Mouse (Mus musculus): Measurements from ENCODE around the gene Hhatl. TPM values are rescaled to one million over a fixed set of nuclear protein-coding genes. Genes with fewer than 3 reads are reported as not detected.

The Hhatl gene
- polyA plus RNA-seq (2012), result not detected in 2 replicates

DNA sequence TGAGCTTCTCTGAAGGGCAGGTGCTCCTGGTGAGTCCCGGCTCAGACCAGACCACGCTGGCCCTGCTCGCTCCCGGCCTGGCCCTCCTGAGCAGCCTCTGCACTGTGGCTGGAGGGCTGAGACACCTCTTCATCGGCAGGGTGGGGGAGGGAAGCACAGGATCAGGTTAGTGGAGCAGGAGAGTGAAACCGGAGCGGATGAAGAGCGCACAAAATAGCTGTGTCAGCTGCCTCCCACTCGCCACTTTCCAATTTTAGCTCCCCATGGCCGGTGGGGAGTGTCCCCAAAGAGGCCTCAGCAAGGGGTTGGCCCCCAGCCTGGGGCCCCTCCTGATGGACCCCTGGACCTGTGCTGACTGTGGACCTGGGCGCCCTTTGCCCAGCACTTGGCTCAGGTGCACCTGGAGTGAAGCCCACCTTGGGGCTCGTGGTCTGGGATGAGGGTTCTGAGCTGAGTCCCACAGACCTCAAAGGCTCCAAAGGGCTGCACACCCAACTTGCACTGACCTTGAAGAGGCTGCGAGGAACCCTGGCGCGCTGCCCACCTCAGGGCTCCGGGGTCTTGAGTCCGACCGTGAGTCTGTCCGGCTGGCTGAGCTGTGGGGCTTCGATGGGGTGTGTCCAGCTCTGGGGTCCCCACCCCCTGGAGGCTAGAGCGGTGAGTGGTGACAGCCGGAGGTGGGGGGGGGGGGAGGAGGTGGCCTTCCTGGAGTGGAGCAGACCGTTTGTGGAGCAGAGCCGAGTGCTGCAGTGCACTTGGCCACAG lies at the start of gene Hhatl:
Gene Hhatl (minus strand): TSS at position 751 of the 765 bp plus-strand sequence.
- no peak for TF ChIP-seq GATA1 (IDR thresholded peaks at IDR 0.05; ENCODE audit: low read length)

DNA sequence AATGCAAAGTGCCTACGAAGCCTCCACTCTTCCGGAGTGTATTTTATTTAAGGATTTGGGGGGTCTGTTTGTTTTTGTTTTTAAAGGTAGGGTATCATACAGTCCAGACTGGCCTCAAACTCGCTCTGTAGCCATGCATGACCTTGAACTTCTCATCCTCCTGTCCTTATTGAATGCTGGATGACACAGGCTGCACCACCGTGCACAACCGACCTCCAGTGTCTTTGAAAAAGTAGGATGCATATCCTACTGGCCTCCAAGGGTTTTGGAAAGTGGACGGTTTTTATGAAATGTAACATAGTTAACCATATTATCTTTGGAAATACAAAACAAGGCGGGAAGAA lies 47.3 kb upstream of the Hhatl start:
- TF ChIP-seq GATA1 (IDR thresholded peaks at IDR 0.05; ENCODE audit: low read length), result no peak

- TF ChIP-seq GATA1 (IDR thresholded peaks at IDR 0.05; ENCODE audit: low read length), result no peak
These were observed 46.7 kb upstream of the Hhatl start, which contains the start of gene Ccdc13 for GRCm38 (mm10) chr9:121838829-121839621. Gene Ccdc13 (minus strand): TSS chr9:121839461.

- no peak for TF ChIP-seq GATA1 (IDR thresholded peaks at IDR 0.05; ENCODE audit: low read length)
These were observed 45.7 kb upstream of the Hhatl start for GRCm38 (mm10) chr9:121838008-121838407.

- TF ChIP-seq GATA1 (IDR thresholded peaks at IDR 0.05; ENCODE audit: low read length), result no peak
These were observed 41.5 kb upstream of the Hhatl start for GRCm38 (mm10) chr9:121833825-121834224.

DNA sequence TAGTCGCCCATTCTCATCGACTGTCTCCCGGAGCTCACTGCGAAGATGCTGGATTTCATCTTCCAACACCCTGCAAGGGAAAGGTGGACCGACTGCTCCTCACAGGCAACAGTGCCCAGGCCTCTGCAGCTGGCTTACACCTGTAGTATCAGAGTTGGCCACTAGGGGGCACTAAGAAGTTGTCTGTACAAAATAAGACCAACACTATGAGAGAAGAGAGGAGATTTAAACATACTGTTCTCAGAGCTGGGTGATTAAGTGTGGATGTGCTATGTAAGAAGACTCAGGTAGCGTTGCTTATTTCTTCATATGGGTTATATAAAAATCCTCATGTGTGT lies 38.6 kb upstream of the Hhatl start:
- TF ChIP-seq GATA1 (IDR thresholded peaks at IDR 0.05; ENCODE audit: low read length), result no peak

- no peak for TF ChIP-seq GATA1 (IDR thresholded peaks at IDR 0.05; ENCODE audit: low read length)
These were observed 38.1 kb upstream of the Hhatl start for GRCm38 (mm10) chr9:121830243-121830955.

DNA sequence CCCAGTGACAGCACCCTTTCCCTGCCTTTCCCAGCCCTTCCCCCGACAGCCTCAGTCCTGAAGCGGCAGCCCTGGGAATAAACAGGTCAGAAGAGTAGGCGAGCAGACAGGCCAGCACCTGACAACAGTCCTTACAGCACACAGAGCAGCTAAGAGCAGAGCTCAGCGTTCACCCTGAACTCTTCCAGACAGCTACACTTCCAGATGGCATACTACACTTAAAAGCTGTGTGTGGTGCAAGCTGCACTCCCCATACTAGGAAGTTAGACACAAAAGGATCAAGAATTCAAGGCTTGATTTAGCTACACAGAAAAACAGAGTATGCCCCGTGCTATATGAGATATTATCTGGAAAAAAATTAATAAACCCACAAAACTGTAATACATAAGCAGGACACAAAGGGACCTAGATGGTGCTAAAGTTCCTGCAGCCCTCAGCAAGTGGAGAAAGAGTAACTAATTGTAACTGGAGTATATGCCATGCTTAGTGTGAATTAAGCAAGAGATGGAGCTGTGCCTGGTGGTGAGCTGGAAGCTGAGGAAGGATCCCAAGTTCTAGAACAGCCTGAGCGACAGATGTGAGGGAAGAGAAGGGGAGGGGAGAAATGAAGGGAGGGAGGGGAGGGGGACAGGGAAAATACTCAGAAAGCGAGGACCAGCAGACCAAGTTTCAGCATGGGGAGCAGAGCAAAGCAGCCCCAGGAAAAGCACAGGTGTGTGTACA lies 37.1 kb upstream of the Hhatl start:
- TF ChIP-seq GATA1 (IDR thresholded peaks at IDR 0.05; ENCODE audit: low read length), result no peak

DNA sequence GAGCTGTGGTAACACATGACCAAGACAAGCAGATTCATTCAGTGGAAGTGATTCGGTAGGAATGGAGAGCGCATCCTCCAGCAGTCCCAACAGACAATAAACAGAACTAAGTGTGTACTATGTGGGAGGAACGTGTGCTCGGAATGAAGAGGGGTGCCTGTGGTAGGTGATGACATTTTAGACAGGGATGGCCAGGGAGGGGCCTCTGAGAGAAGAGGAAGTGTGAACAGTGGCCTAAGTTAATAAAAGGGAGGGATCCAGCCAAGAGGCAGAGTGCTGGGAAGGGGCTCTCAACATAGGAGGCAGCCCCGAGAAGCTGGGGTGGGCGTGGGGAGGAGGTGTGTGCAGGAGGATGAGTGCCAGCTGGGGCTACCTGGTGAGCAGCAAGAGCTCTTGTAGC lies 36.0 kb upstream of the Hhatl start:
- TF ChIP-seq GATA1 (IDR thresholded peaks at IDR 0.05; ENCODE audit: low read length), result no peak

- no peak for TF ChIP-seq GATA1 (IDR thresholded peaks at IDR 0.05; ENCODE audit: low read length)
These were observed 34.0 kb upstream of the Hhatl start for GRCm38 (mm10) chr9:121826356-121826755.

DNA sequence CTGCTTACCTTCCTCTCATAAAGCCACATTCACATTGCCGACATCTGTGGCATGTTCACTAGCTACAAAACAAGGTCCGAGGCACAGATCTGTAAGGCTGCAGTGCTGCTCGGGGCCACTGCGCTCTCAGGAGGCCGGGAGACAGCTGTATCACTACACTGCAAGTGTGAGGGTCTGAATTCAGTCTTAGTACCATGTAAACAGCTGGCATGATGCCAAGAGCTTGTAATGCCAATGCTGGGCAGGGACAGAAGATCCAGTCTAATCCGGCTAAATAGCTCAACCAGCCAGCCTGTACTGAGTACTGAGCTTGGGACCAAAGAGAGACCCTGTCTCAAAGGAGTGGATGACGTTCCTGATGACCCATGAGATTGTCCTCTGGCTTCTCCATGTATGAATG lies 31.7 kb upstream of the Hhatl start:
- no peak for TF ChIP-seq GATA1 (IDR thresholded peaks at IDR 0.05; ENCODE audit: low read length)

GRCm38 (mm10) chr9:121823051-121823450 lies 30.7 kb upstream of the Hhatl start:
- TF ChIP-seq GATA1 (IDR thresholded peaks at IDR 0.05; ENCODE audit: low read length), result no peak

DNA sequence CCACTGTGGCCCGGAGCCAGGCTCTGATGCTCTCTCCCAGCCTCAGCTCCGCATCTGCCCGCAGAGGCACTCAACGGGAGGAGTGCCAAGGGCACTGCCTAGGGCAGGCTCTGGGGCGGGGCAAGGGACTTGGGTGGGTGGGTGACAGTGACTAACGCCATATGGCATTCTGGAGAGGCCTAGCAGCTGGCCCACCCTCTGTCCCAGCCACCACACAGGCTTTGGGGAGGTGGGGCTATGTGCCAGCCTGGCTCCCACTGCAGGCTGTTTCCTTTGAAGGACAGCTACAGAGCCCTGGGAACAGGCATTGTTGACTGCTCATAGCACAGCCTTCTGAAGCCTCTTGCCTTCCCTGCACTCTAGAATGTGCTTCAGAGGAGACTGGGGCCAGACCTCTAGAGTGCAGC lies 30.3 kb upstream of the Hhatl start:
- TF ChIP-seq GATA1 (IDR thresholded peaks at IDR 0.05; ENCODE audit: low read length), result no peak

DNA sequence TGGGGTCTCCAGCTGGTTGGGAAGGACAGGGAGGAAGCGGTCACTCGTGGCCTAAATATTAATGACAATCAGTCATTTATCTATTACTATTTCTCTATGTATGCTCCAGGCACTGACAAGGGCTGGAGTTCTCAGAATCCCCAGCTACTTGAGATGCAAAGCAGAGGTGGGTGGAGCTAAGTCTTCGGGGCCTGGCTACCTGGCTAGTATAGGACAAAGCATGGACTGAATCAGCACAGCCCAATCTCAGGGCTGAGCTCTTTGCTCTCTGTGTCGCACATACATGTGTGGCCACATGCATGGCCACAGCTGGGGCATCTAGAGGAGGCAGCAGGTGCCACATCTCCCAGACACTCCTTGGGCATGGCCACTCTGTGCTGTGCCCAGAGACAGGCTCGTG lies 28.5 kb upstream of the Hhatl start:
- no peak for TF ChIP-seq GATA1 (IDR thresholded peaks at IDR 0.05; ENCODE audit: low read length)

- no peak for TF ChIP-seq GATA1 (IDR thresholded peaks at IDR 0.05; ENCODE audit: low read length)
These were observed 27.6 kb upstream of the Hhatl start for GRCm38 (mm10) chr9:121819771-121820471.
